8 mouse cellular contexts compared by ENCODE assay signal in the genomic region with DNA sequence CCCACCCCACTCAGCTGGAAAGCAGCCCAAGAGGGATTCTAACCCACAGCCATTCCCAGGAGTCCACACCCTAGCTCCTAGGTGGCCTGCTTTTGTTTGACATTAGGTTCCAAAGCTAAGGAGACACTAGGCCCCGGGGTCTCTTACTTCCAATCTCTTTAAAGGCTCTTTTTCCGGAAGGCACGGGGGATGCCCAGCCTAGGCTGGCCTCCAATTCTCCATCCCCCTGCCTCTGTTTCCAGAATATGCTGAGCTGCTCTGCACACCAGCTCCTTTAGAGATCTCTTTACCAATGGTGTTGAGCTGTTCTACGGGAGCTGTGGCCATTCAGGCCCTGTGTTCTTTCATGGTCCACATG. TPM values are rescaled to one million over a fixed set of nuclear protein-coding genes. Genes with fewer than 3 reads are reported as not detected.
DNase-seq lines count a peak whose midpoint lies in the region; ATAC-seq and TF ChIP-seq lines count a peak whose summit lies in the region.

No protein-coding gene starts in this region.

- TF ChIP-seq POLR2A in cerebellum, adult 2 months (IDR thresholded peaks at IDR 0.05; ENCODE audit: borderline replicate concordance, insufficient read depth, low read length) = no peak
- TF ChIP-seq POLR2A in spleen, adult 2 months (IDR thresholded peaks at IDR 0.05; ENCODE audit: low read depth, low read length) = no peak

- ATAC-seq in liver, embryonic 14.5 days (ENCODE audit: insufficient read depth) = no peak
- ATAC-seq in granulocyte monocyte progenitor cell, adult 5-6 weeks (replicated peaks; ENCODE audit: poor library complexity, severe bottlenecking) = no peak
- ATAC-seq in megakaryocyte-erythroid progenitor cell, adult 5-6 weeks (replicated peaks; ENCODE audit: low FRiP score, low TSS enrichment, poor library complexity, severe bottlenecking) = no peak

- H3K27ac ChIP-seq in cerebellum, adult 2 months (ENCODE audit: insufficient read depth, low read length) = no peak overlapping the region
- peak overlapping the region; percentile 89 for H3K27ac ChIP-seq in spleen, adult 2 months (ENCODE audit: insufficient read depth, low read length)
- H3K27ac ChIP-seq in liver, embryonic 14.5 days = no peak overlapping the region

- no peaks in the 10 kb centered on the region for H3K27me3 ChIP-seq in cerebellum, adult 2 months (ENCODE audit: control insufficient read depth, insufficient read depth, low read length)
- no peaks in the 10 kb centered on the region for H3K27me3 ChIP-seq in spleen, adult 2 months (ENCODE audit: control insufficient read depth, insufficient read depth, low read length)
- H3K27me3 ChIP-seq in liver, embryonic 14.5 days (ENCODE audit: control insufficient read depth, insufficient read depth, low read length) = peaks cover 7% of the 10 kb centered on the region; the same call in 1 of the 2 replicates

- H3K9me3 ChIP-seq in liver, embryonic 14.5 days (ENCODE audit: control insufficient read depth, low read length) = no peaks in the 10 kb centered on the region

- no peak for DNase-seq in cerebellum, adult 2 months
- DNase-seq in cerebellum, adult 18-20 months = no peak
- DNase-seq in spleen, adult 2 months (ENCODE audit: low read depth in 1 of 2, low spot score in 2 of 2) = no peak
- DNase-seq in spleen, postnatal 36 days (ENCODE audit: low spot score in 2 of 2) = no peak
- DNase-seq in liver, embryonic 14.5 days (ENCODE audit: low read depth in 3 of 3, low spot score in 3 of 3) = no peak
- DNase-seq in gastrocnemius, postnatal 10 days = no peak

- peak overlapping the region; percentile 86 for H3K4me2 ChIP-seq in liver, embryonic 14.5 days (ENCODE audit: low read depth)

- TF ChIP-seq CTCF in cerebellum, adult 2 months (IDR thresholded peaks at IDR 0.05; ENCODE audit: borderline replicate concordance, insufficient read depth, low read depth, low read length) = no peak
- no peak for TF ChIP-seq CTCF in spleen, adult 2 months (IDR thresholded peaks at IDR 0.05; ENCODE audit: extremely low read depth, insufficient read depth, insufficient read length, insufficient replicate concordance)
- no peak for TF ChIP-seq CTCF in liver, embryonic 14.5 days (IDR thresholded peaks at IDR 0.05; ENCODE audit: low read depth)

- TF ChIP-seq EP300 in liver, embryonic 14.5 days (IDR thresholded peaks at IDR 0.05; ENCODE audit: low read depth) = no peak

- peak overlapping the region; percentile 94 for H3K4me3 ChIP-seq in cerebellum, adult 2 months (replicated peaks; ENCODE audit: insufficient read depth, low read depth, low read length)
- H3K4me3 ChIP-seq in spleen, adult 2 months (ENCODE audit: extremely low read depth, insufficient read depth, insufficient read length) = peak overlapping the region; percentile 95
- H3K4me3 ChIP-seq in liver, embryonic 14.5 days (ENCODE audit: insufficient read depth in 1 of 2, low read depth in 2 of 2, low read length in 2 of 2) = peak overlapping the region; percentile 64 to 76

- H3K9ac ChIP-seq in liver, embryonic 14.5 days (replicated peaks) = no peak overlapping the region

- peaks cover 3% of the 10 kb centered on the region; the same call in 1 of the 2 replicates for H3K36me3 ChIP-seq in spleen, adult 2 months (ENCODE audit: control insufficient read depth, insufficient read depth, low read length)
- H3K36me3 ChIP-seq in liver, embryonic 14.5 days (replicated peaks; ENCODE audit: control insufficient read depth, insufficient read depth, low read depth) = no peaks in the 10 kb centered on the region

- 76% methylated on average over 4 of the region's 4 CpGs for WGBS in cerebellum, adult 2 months
- WGBS in spleen, adult 2 months = 54% methylated on average over 4 of the region's 4 CpGs
- WGBS in liver, embryonic 14.5 days (ENCODE audit: insufficient replicate concordance) = 57% methylated on average over 4 of the region's 4 CpGs

- H3K4me1 ChIP-seq in cerebellum, adult 2 months (ENCODE audit: control insufficient read depth, insufficient read depth, low read length) = peaks cover 21% of the 10 kb centered on the region
- peaks cover 21% of the 10 kb centered on the region; the same call in 1 of the 2 replicates for H3K4me1 ChIP-seq in spleen, adult 2 months (ENCODE audit: control insufficient read depth, insufficient read depth, insufficient read length)
- H3K4me1 ChIP-seq in liver, embryonic 14.5 days (replicated peaks; ENCODE audit: control insufficient read depth in 2 of 2, insufficient read depth in 2 of 2, low read length in 1 of 2) = peaks cover 2 to 20% of the 10 kb centered on the region in 2 experiments

RNA-seq across cellular contexts. Expression of a gene that starts 1.4 kb away (rescaled TPM):
- polyA plus RNA-seq in cerebellum, adult 2 months (2012; rRNA removed) = 149 and 156 TPM in 2 replicates
- 606 and 770 TPM in 2 replicates for polyA plus RNA-seq in spleen, adult 2 months (2012; rRNA removed)
- polyA plus RNA-seq in liver, embryonic 14.5 days (2012; rRNA removed) = 57.0 and 59.6 TPM in 2 replicates
- 77.7 and 88.7 TPM in 2 replicates for polyA plus RNA-seq in liver, embryonic 14.5 days (2014; fragmentation: Nextera tagmentation; extraction: Ambion mirVana)
- 10 to 100 TPM; 38.3 to 41.8 TPM for total RNA-seq in gastrocnemius, postnatal 10 days (2021)
- 136 and 152 TPM in 2 replicates for total RNA-seq in granulocyte monocyte progenitor cell, adult 5-6 weeks (2014; fragmentation: Nextera tagmentation)
- total RNA-seq in granulocyte monocyte progenitor cell, adult 5-6 weeks (2017) = 127 and 150 TPM in 2 replicates
- total RNA-seq in megakaryocyte-erythroid progenitor cell, adult 5-6 weeks (2014; fragmentation: Nextera tagmentation) = 24.4 and 63.9 TPM in 2 replicates
- 30.4 and 44.2 TPM in 2 replicates for total RNA-seq in megakaryocyte-erythroid progenitor cell, adult 5-6 weeks (2017)

RNA-seq across cellular contexts. Expression of a gene that starts 23.1 kb away (rescaled TPM):
- 12.7 and 15.3 TPM in 2 replicates for polyA plus RNA-seq in cerebellum, adult 2 months (2012; rRNA removed)
- polyA plus RNA-seq in spleen, adult 2 months (2012; rRNA removed) = 27.2 and 54.6 TPM in 2 replicates
- 2.5 TPM in 2 replicates for polyA plus RNA-seq in liver, embryonic 14.5 days (2012; rRNA removed)
- polyA plus RNA-seq in liver, embryonic 14.5 days (2014; fragmentation: Nextera tagmentation; extraction: Ambion mirVana) = 2.7 and 3.3 TPM in 2 replicates
- total RNA-seq in gastrocnemius, postnatal 10 days (2021) = 1 to 10 TPM; 2.9 to 3.9 TPM
- total RNA-seq in granulocyte monocyte progenitor cell, adult 5-6 weeks (2014; fragmentation: Nextera tagmentation) = 2.5 and 5.3 TPM in 2 replicates
- 3.5 and 6.7 TPM in 2 replicates for total RNA-seq in granulocyte monocyte progenitor cell, adult 5-6 weeks (2017)
- 2.2 and 4.4 TPM in 2 replicates for total RNA-seq in megakaryocyte-erythroid progenitor cell, adult 5-6 weeks (2014; fragmentation: Nextera tagmentation)
- total RNA-seq in megakaryocyte-erythroid progenitor cell, adult 5-6 weeks (2017) = 3.2 and 5.6 TPM in 2 replicates
